Mouse (Mus musculus) embryonic facial prominence, embryonic 10.5 days (tissue): ENCODE data around the gene Cnot3. TPM values are rescaled to one million over a fixed set of nuclear protein-coding genes. Genes with fewer than 3 reads are reported as not detected.
"Not testable (repeated sequence)": the region's sequence is repeated elsewhere in the genome, so short reads cannot be mapped to it uniquely, and the experiment has no call there.

Experiments used
- DNase-seq: peaks from one replicate; pipeline ENCODE4 v3.0.0-alpha.2; 2017; ENCODE audit warnings: low spot score
- H3K27ac ChIP-seq: fragments of 300-500 bp; sonication (generic); replicated peaks from 2 replicates; pipeline ENCODE4 v1.5.1; 2016; ENCODE audit warnings: mild to moderate bottlenecking
- H3K27me3 ChIP-seq: fragments of 300-500 bp; sonication (generic); replicated peaks from 2 replicates; pipeline ENCODE4 v1.6.1; 2016; ENCODE audit warnings: low read depth, mild to moderate bottlenecking; ENCODE audit not compliant: poor library complexity, severe bottlenecking
- H3K36me3 ChIP-seq: fragments of 300-500 bp; sonication (generic); replicated peaks from 2 replicates; pipeline ENCODE4 v1.6.1; 2016; ENCODE audit warnings: mild to moderate bottlenecking, moderate library complexity
- H3K4me1 ChIP-seq: fragments of 300-500 bp; sonication (generic); 2 replicates; pipeline ENCODE4 v1.6.1; 2016
- H3K4me3 ChIP-seq: fragments of 300-500 bp; sonication (generic); 2 replicates; pipeline ENCODE4 v1.5.1; 2016; ENCODE audit warnings: mild to moderate bottlenecking, moderate library complexity
- H3K9me3 ChIP-seq: fragments of 300-500 bp; sonication (generic); 2 replicates; pipeline ENCODE4 v1.6.1; 2016; ENCODE audit warnings: mild to moderate bottlenecking
- WGBS: fragments of 180-500 bp; shearing (Covaris S2); methylation state at CpG from one replicate; pipeline ENCODE4 v1.1.7; 2016; 5-methylcytosine and 5-hydroxymethylcytosine counted together
- polyA plus RNA-seq: library from polyadenylated mRNA; unstranded; fragments of >200 nt; fragmentation: Nextera tagmentation; extraction: Ambion mirVana; gene quantifications from 2 replicates; pipeline ENCODE4 v1.2.1, GENCODE M21; 2016

Gene Cnot3
- polyA plus RNA-seq: 85.6 and 88.0 TPM in 2 replicates

DNA sequence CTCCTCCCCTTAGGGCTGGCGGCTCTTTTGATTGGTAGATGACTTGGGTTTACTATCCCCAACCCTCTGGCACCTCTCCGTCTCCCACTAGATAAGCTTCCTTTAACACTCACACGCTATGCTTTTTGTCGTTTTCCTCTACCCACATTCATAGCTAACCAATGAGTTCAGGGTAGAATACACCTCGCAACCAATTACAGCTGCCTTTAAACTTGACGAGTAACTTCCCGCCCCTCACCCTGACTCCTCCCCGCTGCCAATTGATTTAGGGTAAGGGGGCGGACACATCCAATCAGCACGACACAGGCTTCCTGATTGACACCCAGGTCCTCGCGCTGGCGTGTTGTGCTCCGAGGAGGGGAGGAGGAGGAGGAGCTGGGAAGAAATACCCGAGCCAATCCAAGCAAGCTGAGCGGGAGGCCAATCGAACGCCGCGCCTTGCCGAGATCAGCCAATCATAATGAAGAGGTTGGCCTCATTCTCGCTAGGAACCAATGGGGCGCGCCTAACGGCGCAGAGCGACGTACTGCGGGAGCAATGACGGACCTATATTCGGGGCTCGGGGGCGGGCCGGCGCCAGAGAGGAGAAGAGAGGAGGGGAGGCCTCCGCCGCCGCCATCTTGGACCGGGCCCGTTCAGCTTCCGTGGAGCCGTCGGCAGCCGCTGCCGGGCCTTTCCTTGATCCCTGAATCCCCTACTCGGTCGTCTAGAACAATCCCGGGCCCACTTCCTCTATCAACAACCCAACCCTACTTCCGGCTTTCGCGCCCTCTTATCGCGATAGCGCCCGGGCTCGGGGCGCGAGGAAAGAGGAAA is at the start of gene Cnot3:
Cnot3 (plus strand) TSS at position 597 of the 816 bp plus-strand sequence.
- peak within 1 kb of the TSS; percentile 98 for H3K4me3 ChIP-seq
- WGBS: under 1% methylated on average over 58 of the region's 58 CpGs
- H3K27me3 ChIP-seq: no peaks in the 10 kb centered on the region
- H3K4me1 ChIP-seq: peaks cover 38% of the 10 kb centered on the region
- H3K27ac ChIP-seq: peak within 1 kb of the TSS; percentile 97
- H3K36me3 ChIP-seq: peaks cover 61% of the 10 kb centered on the region
- no peaks in the 10 kb centered on the region for H3K9me3 ChIP-seq
- DNase-seq: peak; percentile 98

DNA sequence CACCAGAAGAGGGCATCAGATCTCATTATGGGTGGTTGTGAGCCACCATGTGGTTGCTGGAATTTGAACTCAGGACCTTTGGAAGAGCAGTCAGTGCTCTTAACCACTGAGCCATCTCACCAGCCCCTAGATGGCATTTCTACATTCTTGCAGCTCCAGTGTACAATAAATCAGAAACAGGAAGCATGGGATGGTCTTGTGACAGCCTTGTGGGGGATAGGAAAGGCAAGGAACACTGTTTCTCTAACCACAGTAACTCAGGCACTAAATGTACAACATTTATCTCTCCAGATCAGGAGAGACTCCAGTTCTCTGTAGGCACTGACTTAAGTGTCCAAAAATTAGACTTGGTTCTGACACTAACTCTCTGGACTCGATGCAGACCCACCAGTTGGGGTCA is 47.3 kb upstream of the Cnot3 start:
- WGBS: 67% methylated on average over 1 of the region's 1 CpGs
- not testable (repeated sequence) for DNase-seq, H3K27me3 ChIP-seq, H3K27ac ChIP-seq, H3K4me3 ChIP-seq, H3K4me1 ChIP-seq, H3K36me3 ChIP-seq, H3K9me3 ChIP-seq

DNA sequence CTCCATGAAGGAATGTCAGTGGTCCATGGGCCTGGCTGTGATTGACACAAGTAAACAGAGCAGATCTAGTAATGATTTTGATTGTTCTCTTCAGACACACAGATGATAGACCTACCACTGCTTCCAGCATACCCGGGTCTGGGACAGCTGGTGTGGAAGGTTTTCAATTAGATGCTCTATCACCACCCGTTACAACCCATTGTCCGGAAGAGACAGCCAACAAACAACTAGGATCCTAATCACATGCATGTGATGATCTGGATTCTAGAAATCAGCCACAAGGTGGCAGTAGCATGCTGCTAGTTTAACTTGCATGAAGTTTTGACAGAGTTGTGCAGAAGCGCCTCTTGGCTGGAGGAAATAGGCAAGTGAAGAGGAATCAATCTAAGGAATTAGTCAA is 43.9 kb upstream of the Cnot3 start:
- no peak overlapping the region for H3K27ac ChIP-seq
- H3K27me3 ChIP-seq: no peaks in the 10 kb centered on the region
- no peaks in the 10 kb centered on the region; the same call in 1 of the 2 replicates for H3K4me1 ChIP-seq
- WGBS: 26% methylated on average over 4 of the region's 4 CpGs
- DNase-seq: peak; percentile 63
- H3K9me3 ChIP-seq: no peaks in the 10 kb centered on the region
- H3K36me3 ChIP-seq: no peaks in the 10 kb centered on the region
- no peak overlapping the region for H3K4me3 ChIP-seq

DNA sequence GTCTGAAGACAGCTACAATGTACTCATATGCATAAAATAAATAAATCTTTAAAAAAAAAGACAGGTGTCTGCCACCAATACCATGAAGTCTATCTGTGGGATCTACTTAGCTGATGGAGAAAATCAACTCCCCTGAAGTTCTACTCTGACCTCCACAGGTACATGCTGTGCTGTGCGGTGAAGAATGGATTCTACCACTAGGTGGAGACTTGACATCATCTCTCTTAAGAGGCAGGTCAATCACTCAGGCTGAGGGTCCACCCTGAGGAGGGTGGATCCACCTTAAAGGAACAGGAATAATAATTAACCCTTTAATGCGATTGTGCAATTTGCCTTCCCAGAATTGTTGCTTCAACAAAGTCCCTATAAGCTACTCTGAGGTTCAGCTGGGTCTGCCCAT is 38.3 kb upstream of the Cnot3 start:
- H3K4me1 ChIP-seq: no peaks in the 10 kb centered on the region; the same call in 1 of the 2 replicates
- 13% methylated on average over 2 of the region's 2 CpGs for WGBS
- no peaks in the 10 kb centered on the region for H3K27me3 ChIP-seq
- no peak overlapping the region for H3K27ac ChIP-seq
- no peaks in the 10 kb centered on the region for H3K36me3 ChIP-seq
- no peak overlapping the region for H3K4me3 ChIP-seq
- no peak for DNase-seq
- no peaks in the 10 kb centered on the region for H3K9me3 ChIP-seq

DNA sequence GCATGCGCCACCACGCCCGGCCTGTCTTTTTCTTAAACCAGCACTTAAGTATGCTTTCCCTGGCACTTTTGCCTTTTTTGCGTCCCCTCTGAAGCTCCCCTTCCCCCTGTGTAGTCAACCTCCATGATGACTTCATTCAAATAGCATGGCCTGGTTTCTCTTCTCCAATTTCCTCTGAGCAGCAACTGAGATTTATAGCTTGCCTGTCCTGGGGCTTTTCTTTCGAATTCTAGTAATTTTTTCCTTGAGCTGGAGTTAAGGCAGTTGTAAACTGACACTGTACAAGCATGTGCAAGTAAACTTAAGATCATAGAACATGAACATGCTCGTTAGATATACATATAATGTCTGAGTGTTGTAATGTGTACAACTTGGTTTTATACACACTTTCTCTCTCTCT is 37.7 kb upstream of the Cnot3 start:
- no peak overlapping the region for H3K27ac ChIP-seq
- no peaks in the 10 kb centered on the region; the same call in 1 of the 2 replicates for H3K4me1 ChIP-seq
- H3K4me3 ChIP-seq: no peak overlapping the region
- no peak for DNase-seq
- WGBS: 88% methylated on average over 6 of the region's 6 CpGs
- no peaks in the 10 kb centered on the region for H3K27me3 ChIP-seq
- no peaks in the 10 kb centered on the region for H3K36me3 ChIP-seq
- no peaks in the 10 kb centered on the region for H3K9me3 ChIP-seq

DNA sequence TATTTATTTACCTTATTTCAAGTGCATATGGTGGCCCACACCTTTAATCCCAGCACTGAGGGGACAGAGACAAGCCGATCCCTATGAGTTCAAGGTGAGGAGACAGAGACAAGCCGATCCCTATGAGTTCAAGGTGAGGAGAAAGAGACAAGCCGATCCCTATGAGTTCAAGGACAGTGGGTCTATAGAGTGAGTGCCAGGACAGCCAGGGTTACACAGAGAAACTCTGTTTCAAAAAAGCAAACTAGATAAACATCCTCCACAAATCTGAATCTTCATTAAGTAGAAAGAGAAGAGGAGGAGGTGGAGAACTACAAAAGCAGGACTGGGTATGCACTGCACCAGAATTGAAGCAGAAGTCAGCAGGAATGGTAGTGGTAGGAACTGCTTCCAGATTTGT is 36.4 kb upstream of the Cnot3 start:
- Histone ChIP-seq H3K4me3 (no peak overlapping the region), H3K27ac (no peak overlapping the region), H3K27me3 (no peaks in the 10 kb centered on the region), H3K36me3 (no peaks in the 10 kb centered on the region), H3K9me3 (no peaks in the 10 kb centered on the region), H3K4me1 (no peaks in the 10 kb centered on the region; the same call in 1 of the 2 replicates)
- WGBS: 89% methylated on average over 3 of the region's 3 CpGs
- no peak for DNase-seq

DNA sequence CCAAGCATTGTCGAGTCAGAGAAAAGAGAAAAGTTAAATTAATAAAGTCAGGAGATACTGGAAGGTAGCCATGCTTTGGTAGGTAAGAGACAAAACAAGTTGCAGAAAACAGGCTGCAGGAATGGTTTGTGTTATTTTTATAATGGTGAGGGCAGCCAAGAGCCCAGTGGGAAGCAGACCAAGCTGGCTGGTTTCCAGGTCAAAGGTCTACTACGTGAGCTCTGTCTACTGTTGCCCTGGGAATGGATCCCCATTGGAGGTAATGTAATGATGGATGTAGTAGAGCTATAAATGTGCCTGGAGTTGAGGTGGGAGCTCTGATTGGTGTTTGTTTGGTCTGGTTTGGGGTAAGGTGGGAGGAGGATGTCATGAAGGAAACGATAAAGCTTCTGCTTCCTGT is 36.0 kb upstream of the Cnot3 start:
- H3K9me3 ChIP-seq: no peaks in the 10 kb centered on the region
- H3K4me1 ChIP-seq: no peaks in the 10 kb centered on the region
- H3K27me3 ChIP-seq: no peaks in the 10 kb centered on the region
- H3K4me3 ChIP-seq: no peak overlapping the region
- 74% methylated on average over 3 of the region's 3 CpGs for WGBS
- no peak for DNase-seq
- no peaks in the 10 kb centered on the region for H3K36me3 ChIP-seq
- no peak overlapping the region for H3K27ac ChIP-seq

DNA sequence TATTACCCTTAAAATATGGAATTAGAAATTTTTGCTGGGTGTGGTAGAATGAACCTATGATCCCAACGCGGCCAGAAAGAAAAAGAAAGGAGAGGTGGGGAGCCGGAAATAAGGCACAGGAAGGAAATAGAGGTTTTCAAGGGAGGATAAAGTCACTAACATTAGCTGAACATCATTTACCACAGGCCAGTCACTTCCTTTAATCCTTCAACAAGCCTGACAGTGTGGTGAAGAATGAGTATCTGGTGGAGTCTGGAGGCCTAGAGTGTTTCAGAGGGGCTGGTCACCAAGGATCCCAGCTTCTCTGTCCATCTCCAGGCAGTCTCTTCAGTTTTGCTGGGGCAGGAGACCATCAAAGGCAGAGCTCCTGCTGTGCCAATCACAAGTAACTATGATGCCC is 34.6 kb upstream of the Cnot3 start:
- Histone ChIP-seq H3K4me3 (no peak overlapping the region), H3K27ac (no peak overlapping the region), H3K36me3 (no peaks in the 10 kb centered on the region), H3K4me1 (no peaks in the 10 kb centered on the region), H3K9me3 (no peaks in the 10 kb centered on the region), H3K27me3 (no peaks in the 10 kb centered on the region)
- 90% methylated on average over 3 of the region's 3 CpGs for whole genome bisulfite sequencing
- no peak for DNase-seq

DNA sequence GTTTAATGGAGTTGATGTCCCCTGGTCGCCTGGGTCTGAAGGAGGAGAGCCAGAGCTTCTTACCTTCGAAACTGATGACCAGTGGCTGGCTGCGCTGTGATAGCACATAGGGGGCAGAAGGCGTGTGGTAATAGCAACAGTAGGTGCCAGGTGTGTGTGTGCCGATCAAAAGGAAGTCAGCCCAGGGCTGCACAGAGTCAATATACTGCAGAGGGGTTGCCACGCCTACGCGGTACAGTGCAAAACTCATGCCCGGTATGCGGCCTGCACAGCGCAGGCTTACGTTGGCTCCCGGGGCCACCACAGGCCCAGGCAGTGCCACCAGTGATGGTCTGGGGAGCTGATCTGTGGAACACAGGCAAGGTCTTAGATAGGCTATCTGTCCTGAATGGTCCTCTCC is 34.1 kb upstream of the Cnot3 start:
- no peak for DNase-seq
- Histone ChIP-seq H3K4me3 (no peak overlapping the region), H3K36me3 (no peaks in the 10 kb centered on the region), H3K4me1 (no peaks in the 10 kb centered on the region), H3K9me3 (no peaks in the 10 kb centered on the region), H3K27ac (no peak overlapping the region), H3K27me3 (no peaks in the 10 kb centered on the region)
- 90% methylated on average over 13 of the region's 13 CpGs for WGBS

DNA sequence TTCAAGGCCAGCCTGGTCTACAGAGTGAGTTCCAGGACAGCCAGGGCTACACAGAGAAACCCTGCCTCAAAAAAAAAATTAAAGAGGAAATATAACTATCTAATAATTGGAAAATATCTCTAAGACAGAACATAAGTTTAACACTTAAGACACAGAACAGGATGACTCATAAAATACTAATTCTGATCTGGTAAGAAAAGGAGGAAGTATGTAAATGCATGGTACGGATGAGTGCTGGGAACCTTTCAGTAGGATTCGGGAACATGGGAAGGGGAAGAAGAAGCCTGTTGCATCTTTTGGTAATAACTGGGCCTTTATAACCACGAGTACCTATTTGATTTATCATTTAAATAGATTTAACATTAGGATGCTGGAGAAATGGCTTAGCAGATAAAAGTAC is 31.0 kb upstream of the Cnot3 start:
- H3K36me3 ChIP-seq: peaks cover 5% of the 10 kb centered on the region
- H3K27ac ChIP-seq: no peak overlapping the region
- no peak overlapping the region for H3K4me3 ChIP-seq
- DNase-seq: no peak
- peaks cover 6% of the 10 kb centered on the region for H3K4me1 ChIP-seq
- H3K9me3 ChIP-seq: no peaks in the 10 kb centered on the region
- 79% methylated on average over 3 of the region's 3 CpGs for WGBS
- H3K27me3 ChIP-seq: no peaks in the 10 kb centered on the region

DNA sequence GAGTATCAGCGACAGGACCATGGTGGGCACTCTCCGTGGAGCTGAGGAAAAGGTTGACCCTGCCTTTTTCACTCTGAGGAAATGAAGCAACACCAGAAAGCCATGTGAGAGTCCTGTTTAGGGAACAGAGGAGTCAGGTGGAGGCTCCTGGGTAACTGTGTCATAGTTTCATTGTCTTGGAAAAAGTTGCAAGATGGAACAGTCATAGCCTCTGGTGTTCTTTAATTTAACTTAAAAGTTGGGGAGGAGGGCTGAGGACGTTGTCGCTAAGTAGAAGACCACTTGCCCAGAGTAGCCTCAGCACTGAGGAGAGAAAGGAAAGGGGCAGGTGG is 29.0 kb upstream of the Cnot3 start, which contains the start of gene Oscar:
Oscar (minus strand) TSS at position 101 of the 332 bp plus-strand sequence.
- peaks cover 6% of the 10 kb centered on the region for H3K4me1 ChIP-seq
- DNase-seq: no peak
- H3K4me3 ChIP-seq: peak within 1 kb of the TSS; percentile 86
- H3K9me3 ChIP-seq: no peaks in the 10 kb centered on the region
- no peaks in the 10 kb centered on the region for H3K27me3 ChIP-seq
- 82% methylated on average over 4 of the region's 4 CpGs for WGBS
- H3K36me3 ChIP-seq: peaks cover 25% of the 10 kb centered on the region
- no peak within 1 kb of the TSS for H3K27ac ChIP-seq

DNA sequence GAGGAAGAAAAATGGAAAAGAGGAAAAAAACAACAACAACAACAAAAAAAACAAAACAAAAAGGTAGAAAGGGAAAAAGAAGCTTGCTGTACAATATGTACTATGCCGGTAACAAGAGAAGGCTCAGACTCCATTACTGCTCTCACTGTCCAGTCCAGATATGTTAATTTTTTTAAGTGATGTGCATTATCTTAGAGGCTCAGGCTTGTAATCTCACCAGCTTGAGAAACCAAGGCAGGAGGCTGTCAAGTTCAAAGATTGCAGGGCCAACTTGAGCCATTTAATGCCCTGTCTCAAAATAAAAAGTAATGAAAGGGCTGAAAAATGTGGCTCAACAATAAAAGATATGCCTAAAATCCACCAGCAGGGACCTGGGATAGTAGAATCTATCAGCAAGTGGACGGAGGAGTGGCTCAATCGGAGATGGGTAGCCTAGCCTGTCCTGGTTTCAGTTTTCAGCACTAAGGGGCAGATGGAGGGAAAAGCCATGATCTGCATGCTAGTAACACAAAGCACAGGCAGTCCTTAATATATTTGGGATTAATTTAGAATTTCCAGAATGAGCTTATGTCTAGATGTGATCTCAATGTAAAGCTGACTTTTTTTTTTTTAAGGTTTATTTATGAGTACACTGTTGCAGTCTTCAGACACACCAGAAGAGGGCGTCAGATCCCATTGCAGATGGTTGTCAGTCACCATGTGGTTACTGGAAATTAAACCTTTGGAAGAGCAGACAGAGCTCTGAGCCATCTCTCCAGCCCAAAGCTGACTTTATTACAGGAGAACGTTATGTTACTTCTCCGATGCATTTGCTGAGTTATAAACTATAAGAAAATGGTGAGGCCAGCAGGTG is 28.5 kb upstream of the Cnot3 start:
- H3K4me3 ChIP-seq: peak overlapping the region; percentile 86
- WGBS: 43% methylated on average over 6 of the region's 6 CpGs
- peaks cover 6% of the 10 kb centered on the region for H3K4me1 ChIP-seq
- no peaks in the 10 kb centered on the region for H3K27me3 ChIP-seq
- H3K9me3 ChIP-seq: no peaks in the 10 kb centered on the region
- H3K36me3 ChIP-seq: peaks cover 31% of the 10 kb centered on the region
- no peak for DNase-seq
- no peak overlapping the region for H3K27ac ChIP-seq
